Mouse (Mus musculus): Measurements from ENCODE around the gene Hbp1. TPM values are rescaled to one million over a fixed set of nuclear protein-coding genes. Genes with fewer than 3 reads are reported as not detected.

Hbp1 gene
- polyA plus RNA-seq, 1 experiment, result 2.0 TPM

DNA sequence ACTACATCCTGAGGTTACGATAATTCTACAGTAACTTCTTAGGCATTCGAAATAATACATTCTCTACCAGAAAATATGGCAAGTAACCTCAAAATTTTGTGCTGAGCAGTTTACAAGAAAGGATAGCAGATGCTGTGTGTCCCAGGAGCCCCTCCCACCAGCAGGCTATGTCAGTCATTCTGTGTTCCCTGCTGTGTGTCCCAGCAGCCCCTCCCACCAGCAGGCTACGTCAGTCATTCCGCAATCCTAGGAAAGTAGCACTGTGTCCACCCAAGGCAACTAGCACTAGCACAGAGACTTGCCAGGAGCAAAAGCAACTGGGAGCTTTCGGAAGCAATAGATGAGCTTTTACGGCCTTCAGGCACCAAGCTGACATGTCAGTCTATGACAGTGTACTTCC lies 13.7 kb upstream of the Hbp1 start:
- no peaks in the 10 kb centered on the region for H3K27me3 ChIP-seq (replicated peaks)
- no peaks in the 10 kb centered on the region for H3K9me3 ChIP-seq
- no peak overlapping the region for H3K4me3 ChIP-seq (replicated peaks)
- H3K4me1 ChIP-seq, result peaks cover 64% of the 10 kb centered on the region
- TF ChIP-seq FLI1 (IDR thresholded peaks at IDR 0.05; ENCODE audit: low read length) (no peak), GATA1 (IDR thresholded peaks at IDR 0.05; ENCODE audit: borderline replicate concordance, low read length) (no peak)
- H3K36me3 ChIP-seq (replicated peaks; ENCODE audit: low read length), result peaks cover 93% of the 10 kb centered on the region

DNA sequence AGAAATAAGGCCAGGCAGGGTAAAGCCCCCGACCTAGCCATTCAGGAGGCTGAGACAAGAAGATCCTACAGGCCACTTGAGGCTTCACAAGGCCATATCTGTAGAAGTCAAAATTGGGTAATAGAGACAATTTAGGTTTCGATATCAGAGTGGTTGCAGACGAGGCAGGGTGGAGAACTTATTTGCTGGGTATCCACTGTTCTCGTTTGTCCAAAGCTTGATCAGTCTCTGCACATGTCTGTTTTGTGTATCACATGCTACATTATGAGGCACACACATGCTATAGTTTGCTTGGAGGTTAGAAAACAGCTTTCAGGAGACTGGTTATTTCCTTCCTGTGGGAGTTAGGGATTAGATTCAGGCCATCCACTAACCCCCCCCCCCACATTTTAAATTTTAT lies 5.5 kb upstream of the Hbp1 start:
- Histone ChIP-seq H3K4me1 (peaks cover 57% of the 10 kb centered on the region), H3K36me3 (replicated peaks; ENCODE audit: low read length) (peaks cover 38% of the 10 kb centered on the region), H3K4me3 (replicated peaks) (no peak overlapping the region), H3K9me3 (no peaks in the 10 kb centered on the region), H3K27me3 (replicated peaks) (no peaks in the 10 kb centered on the region)
- TF ChIP-seq GATA1 (IDR thresholded peaks at IDR 0.05; ENCODE audit: borderline replicate concordance, low read length), result no peak
- TF ChIP-seq FLI1 (IDR thresholded peaks at IDR 0.05; ENCODE audit: low read length), result no peak

DNA sequence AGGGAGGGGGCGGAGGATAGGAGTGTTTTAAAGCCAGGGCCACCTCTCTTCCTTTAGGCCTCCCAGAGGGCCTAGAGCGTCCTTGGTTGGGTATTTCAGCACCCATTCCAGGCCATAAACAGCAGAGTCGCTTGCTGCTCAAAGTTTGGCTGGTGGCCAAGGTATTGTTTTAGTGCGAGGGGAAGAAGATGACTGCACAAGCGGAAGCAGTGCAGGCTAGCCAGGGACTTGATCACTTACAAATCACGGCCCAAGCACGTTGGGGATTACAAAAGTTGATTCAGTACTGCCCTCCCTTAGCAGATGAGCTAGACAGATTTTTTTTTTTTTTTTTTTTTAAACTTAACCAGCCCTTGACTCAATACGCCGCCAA lies 310 bp upstream of the Hbp1 start:
- TF ChIP-seq FLI1 (IDR thresholded peaks at IDR 0.05; ENCODE audit: low read length), result no peak
- no peak for TF ChIP-seq GATA1 (IDR thresholded peaks at IDR 0.05; ENCODE audit: borderline replicate concordance, low read length)
- Histone ChIP-seq H3K36me3 (replicated peaks; ENCODE audit: low read length) (peaks cover 7% of the 10 kb centered on the region), H3K4me1 (peaks cover 32% of the 10 kb centered on the region), H3K9me3 (no peaks in the 10 kb centered on the region), H3K27me3 (replicated peaks) (no peaks in the 10 kb centered on the region), H3K4me3 (replicated peaks) (peak overlapping the region; percentile 99)

DNA sequence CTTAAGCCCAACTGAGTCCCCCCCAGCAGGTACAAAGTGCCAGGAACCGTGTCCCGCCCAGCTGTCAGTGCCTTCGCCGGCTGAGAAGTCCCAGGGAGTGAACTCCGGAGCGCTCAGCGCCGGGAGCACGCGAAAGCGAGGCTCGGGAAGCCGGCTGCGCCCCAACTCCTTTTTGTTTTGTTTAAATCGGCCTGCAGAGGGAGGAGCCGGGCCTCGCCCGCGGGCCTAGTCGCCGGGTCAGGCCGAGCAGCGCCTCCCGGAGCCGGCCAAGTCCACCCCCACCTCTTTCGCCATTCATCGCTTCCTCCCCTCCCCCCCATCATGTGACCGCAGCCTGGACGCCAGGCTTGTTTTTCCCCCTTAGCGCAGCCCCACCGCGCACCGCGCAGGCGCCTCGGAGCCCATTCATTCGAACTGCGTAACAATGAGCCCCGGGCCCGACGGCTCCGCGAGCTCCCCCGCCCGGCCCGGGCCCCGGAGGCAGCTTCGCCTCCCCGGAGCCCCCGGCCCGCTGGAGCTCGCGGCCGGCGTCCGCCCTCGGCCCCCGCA lies 1.1 kb downstream of the Hbp1 start:
- H3K9me3 ChIP-seq, result no peaks in the 10 kb centered on the region
- peak overlapping the region; percentile 99 for H3K4me3 ChIP-seq (replicated peaks)
- peaks cover 30% of the 10 kb centered on the region for H3K4me1 ChIP-seq
- H3K36me3 ChIP-seq (replicated peaks; ENCODE audit: low read length), result peaks cover 14% of the 10 kb centered on the region
- TF ChIP-seq GATA1 (IDR thresholded peaks at IDR 0.05; ENCODE audit: borderline replicate concordance, low read length) (no peak), FLI1 (IDR thresholded peaks at IDR 0.05; ENCODE audit: low read length) (no peak)
- no peaks in the 10 kb centered on the region for H3K27me3 ChIP-seq (replicated peaks)

DNA sequence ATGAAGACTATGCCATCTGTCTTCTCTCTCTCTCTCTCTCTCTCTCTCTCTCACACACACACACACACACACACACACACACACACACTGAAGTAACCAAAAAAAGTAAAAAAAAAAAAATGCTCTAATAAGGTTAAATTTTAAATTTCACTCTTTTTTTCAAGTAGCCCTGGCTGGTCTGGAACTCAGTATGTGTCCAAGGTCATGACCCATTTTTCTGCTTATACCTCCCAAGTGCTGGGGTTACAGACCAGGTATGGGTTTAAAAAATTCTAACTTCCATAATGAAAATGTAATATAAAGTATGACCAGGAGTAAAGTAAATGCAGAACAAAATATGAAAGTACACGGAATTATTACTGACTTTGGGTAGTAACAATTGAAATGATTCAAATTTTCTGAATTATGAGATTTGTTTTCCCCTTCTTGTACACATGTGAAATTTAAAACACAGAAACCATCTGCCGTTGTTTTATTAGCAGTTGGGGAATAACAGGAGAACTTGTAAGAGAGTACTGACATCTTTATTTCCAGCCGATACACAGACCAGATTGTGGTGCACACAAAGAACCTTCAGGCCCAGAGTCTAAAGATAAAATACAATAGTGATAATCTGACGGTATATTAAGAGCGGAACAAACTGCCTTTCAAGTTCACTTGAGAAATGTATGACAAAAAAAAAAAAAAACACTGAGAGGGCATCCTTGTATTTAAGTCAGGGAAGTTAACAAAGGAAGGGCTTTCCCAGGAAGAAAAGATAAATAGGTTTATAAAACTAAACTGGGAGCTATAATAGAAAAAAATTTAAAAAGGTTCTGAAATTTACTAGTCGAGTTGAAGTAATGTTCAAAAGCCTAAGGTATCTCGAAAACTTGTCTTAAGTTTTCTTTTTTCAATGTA lies 2.0 kb downstream of the Hbp1 start:
- peak overlapping the region; percentile 99 for H3K4me3 ChIP-seq (replicated peaks)
- H3K9me3 ChIP-seq, result no peaks in the 10 kb centered on the region
- no peaks in the 10 kb centered on the region for H3K27me3 ChIP-seq (replicated peaks)
- peaks cover 23% of the 10 kb centered on the region for H3K36me3 ChIP-seq (replicated peaks; ENCODE audit: low read length)
- TF ChIP-seq FLI1 (IDR thresholded peaks at IDR 0.05; ENCODE audit: low read length) (no peak), GATA1 (IDR thresholded peaks at IDR 0.05; ENCODE audit: borderline replicate concordance, low read length) (no peak)
- peaks cover 34% of the 10 kb centered on the region for H3K4me1 ChIP-seq

DNA sequence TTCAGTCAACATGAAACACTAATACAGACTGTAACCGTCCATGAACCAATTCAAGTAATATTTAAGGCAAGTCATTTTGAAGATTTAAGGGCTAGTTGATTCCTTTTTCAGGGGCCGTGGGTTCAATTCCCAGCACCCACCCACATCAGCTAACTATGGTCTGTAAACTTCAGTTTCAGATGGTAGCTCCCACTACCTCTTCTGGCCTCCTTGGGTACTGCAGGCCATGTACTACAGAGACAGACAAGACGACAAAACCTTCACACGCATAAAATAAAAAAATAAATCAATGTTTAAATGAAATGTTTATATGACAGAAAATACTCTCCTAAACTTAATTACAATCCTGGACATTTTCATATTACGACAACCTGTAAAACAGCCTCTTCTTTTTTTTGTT lies 2.9 kb downstream of the Hbp1 start:
- Histone ChIP-seq H3K9me3 (no peaks in the 10 kb centered on the region), H3K27me3 (replicated peaks) (no peaks in the 10 kb centered on the region), H3K4me3 (replicated peaks) (peak overlapping the region; percentile 42), H3K4me1 (peaks cover 41% of the 10 kb centered on the region), H3K36me3 (replicated peaks; ENCODE audit: low read length) (peaks cover 32% of the 10 kb centered on the region)
- TF ChIP-seq FLI1 (IDR thresholded peaks at IDR 0.05; ENCODE audit: low read length) (no peak), GATA1 (IDR thresholded peaks at IDR 0.05; ENCODE audit: borderline replicate concordance, low read length) (no peak)

DNA sequence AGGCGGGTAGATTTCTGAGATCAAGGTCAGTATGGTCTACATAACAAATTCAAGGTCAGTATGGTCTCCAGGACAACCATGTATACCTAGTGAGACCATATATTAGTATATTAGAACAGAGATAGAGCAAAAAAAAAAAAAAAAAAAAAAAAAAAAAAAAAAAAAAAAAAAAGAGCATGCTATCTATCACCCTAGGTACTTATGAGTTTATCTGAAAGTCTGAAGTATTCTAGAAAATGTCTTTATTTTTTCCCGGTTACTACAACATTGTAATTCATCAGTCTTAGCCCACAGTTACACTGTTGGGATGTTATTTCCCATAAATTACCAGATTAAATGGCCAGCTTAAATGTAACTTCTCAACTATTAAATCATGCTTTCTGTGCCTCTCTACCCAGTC lies 5.9 kb downstream of the Hbp1 start:
- Histone ChIP-seq H3K4me1 (peaks cover 28% of the 10 kb centered on the region), H3K4me3 (replicated peaks) (no peak overlapping the region), H3K36me3 (replicated peaks; ENCODE audit: low read length) (peaks cover 60% of the 10 kb centered on the region), H3K27me3 (replicated peaks) (no peaks in the 10 kb centered on the region), H3K9me3 (no peaks in the 10 kb centered on the region)
- no peak for TF ChIP-seq GATA1 (IDR thresholded peaks at IDR 0.05; ENCODE audit: borderline replicate concordance, low read length)
- TF ChIP-seq FLI1 (IDR thresholded peaks at IDR 0.05; ENCODE audit: low read length), result no peak

DNA sequence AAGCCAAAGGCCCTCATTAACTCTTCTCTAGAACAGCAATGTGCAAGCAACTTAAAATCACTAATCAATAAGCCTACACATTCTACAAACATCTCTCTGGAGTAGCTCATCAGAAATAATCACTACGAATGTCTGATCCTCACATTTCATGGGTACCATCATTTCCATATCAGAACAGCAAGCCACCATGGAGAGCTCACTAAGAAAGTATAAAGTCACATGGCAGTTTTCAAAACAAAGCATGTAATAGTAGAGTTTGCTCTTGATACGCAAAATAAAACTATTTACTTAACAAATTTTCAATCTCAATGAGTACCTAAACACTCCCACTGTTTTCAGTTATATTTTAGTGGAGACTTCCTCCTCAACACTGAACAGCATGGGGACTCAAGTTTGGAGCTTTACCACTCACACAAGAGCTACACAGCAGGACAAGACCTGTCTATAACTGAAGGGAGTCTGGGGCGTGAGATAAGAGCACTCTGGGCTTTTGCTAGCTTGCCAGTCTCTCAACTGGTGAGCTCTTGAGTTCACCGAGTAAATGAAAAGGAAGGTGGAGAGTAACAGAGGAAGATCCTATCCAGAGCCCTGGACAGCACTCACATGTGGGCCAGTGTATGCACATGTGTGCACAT lies 7.2 kb downstream of the Hbp1 start:
- Histone ChIP-seq H3K36me3 (replicated peaks; ENCODE audit: low read length) (peaks cover 73% of the 10 kb centered on the region), H3K27me3 (replicated peaks) (no peaks in the 10 kb centered on the region), H3K4me1 (peaks cover 28% of the 10 kb centered on the region), H3K4me3 (replicated peaks) (no peak overlapping the region), H3K9me3 (no peaks in the 10 kb centered on the region)
- TF ChIP-seq FLI1 (IDR thresholded peaks at IDR 0.05; ENCODE audit: low read length) (no peak), GATA1 (IDR thresholded peaks at IDR 0.05; ENCODE audit: borderline replicate concordance, low read length) (no peak)

DNA sequence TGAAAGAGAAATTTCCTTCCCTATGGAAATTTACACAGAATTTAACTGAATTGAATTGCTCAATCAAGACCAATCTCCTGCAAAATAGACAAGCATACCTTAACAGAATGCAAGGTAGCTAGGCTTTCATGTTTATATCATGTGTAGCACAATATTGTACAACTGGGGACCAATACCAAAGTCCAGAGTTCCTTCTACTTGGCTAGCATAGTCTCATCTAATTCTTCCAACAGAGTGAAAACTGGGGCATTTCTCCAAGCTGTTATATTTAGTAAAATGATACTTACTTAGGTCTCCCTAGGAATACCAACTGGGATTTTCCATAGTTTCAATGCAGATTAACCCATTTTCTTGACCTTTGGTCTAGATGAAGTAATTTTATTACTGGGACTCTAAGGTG lies 11.3 kb downstream of the Hbp1 start:
- no peak for TF ChIP-seq GATA1 (IDR thresholded peaks at IDR 0.05; ENCODE audit: borderline replicate concordance, low read length)
- no peak for TF ChIP-seq FLI1 (IDR thresholded peaks at IDR 0.05; ENCODE audit: low read length)
- Histone ChIP-seq H3K9me3 (no peaks in the 10 kb centered on the region), H3K27me3 (replicated peaks) (no peaks in the 10 kb centered on the region), H3K36me3 (replicated peaks; ENCODE audit: low read length) (peaks cover 97% of the 10 kb centered on the region), H3K4me3 (replicated peaks) (no peak overlapping the region), H3K4me1 (peaks cover 14% of the 10 kb centered on the region)
